Mouse (Mus musculus) cortical plate, adult 2 months (tissue): ENCODE measurements around the gene Oaz1.

ENCODE experiments used
- CTCF ChIP-seq: fragments of 200-500 bp; IDR thresholded peaks from 2 replicates; pipeline ENCODE4 v1.5.1; 2011; ENCODE audit warnings: mild to moderate bottlenecking, control low read depth, low read length; ENCODE audit not compliant: insufficient read depth; ENCODE audit errors: extremely low read depth
- POLR2A ChIP-seq: fragments of 200-500 bp; IDR thresholded peaks from 2 replicates; pipeline ENCODE4 v1.6.1; 2011; ENCODE audit warnings: mild to moderate bottlenecking, low read length, control low read depth; ENCODE audit not compliant: insufficient read depth; ENCODE audit errors: extremely low read depth

- TF ChIP-seq POLR2A, result no peak
- no peak for TF ChIP-seq CTCF
These were observed 1.6 kb upstream of the Oaz1 start for GRCm38 (mm10) chr10:80824827-80825226.
